Mouse (Mus musculus): Measurements from ENCODE around the gene 1810062G17Rik. TPM values are rescaled to one million over a fixed set of nuclear protein-coding genes. Genes with fewer than 3 reads are reported as not detected.
A peak's percentile ranks its signal among the peaks of the same experiment; 100 is the strongest.

The 1810062G17Rik gene
- total RNA-seq, 2 experiments from 2014 or later = 0.50 to 0.91 TPM

- no peak for DNase-seq
Measured at GRCm38 (mm10) chr3:36478776-36479175, 3.0 kb downstream of the 1810062G17Rik start.

GRCm38 (mm10) chr3:36480486-36480885 is 4.7 kb downstream of the 1810062G17Rik start:
- no peak for DNase-seq

- DNase-seq = peak; percentile 73
Measured at GRCm38 (mm10) chr3:36481776-36482193, 6.0 kb downstream of the 1810062G17Rik start.

DNA sequence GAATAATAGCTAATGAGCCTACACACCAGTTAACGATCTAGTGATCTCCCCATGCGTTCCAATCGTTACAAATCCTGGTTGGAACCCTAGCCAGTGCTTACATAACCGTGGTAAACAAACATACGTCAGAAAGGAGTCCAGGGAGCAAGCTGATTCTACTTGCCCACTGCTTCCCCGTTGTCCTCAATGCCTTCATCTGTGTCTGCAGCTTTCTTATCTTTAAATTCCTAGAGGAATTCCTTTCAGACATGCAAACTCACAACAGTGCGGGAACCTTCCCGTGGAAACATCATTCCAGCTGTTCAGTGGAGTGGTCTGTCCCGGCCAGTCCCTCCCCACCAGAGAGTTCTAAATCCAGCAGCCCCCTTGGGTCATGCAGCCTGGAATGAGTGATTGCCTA is 7.2 kb downstream of the 1810062G17Rik start:
- no peak for DNase-seq

DNA sequence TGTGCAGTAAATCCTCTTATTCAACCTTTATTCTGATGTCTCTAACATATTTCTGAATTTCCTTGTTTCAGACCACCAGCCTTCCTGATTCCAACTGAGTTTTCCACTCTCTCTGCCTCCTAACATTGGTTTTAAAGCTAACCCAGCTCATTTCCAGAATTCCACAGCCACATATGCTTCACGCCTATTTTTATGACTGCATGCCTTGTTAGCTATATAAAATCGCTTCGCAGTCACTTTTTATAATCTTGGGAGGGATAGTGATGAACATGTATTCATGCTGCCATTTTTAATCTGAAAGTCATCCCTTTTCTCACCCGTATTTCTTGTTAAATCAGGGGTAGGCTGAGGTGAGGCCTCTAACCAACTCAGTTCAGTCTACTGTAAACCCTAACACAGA is 8.6 kb downstream of the 1810062G17Rik start:
- no peak for DNase-seq

- no peak for DNase-seq
Measured at GRCm38 (mm10) chr3:36486176-36486575, 10.4 kb downstream of the 1810062G17Rik start.

DNA sequence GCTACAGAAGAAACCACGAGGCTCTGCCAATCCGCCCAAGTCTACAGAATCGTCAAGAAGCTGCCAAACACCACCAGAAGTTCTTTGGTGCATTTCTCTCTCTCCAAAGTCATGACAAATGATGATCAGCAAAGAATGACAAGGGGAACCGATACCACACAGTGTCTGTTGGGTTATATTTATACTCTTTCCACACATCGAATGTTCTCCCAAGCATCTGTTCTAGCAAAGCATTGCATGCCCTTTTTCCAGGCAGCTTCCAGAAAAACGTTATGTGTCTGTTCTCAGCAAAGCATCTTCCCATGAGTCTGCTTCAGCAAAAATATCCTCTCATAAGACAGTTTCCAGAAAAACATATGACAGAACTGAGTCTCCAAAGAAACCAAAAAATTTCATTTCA is 11.1 kb downstream of the 1810062G17Rik start:
- no peak for DNase-seq

- no peak for DNase-seq
Measured at GRCm38 (mm10) chr3:36488367-36488766, 12.6 kb downstream of the 1810062G17Rik start.

- no peak for DNase-seq
Measured at GRCm38 (mm10) chr3:36488899-36489589, 13.3 kb downstream of the 1810062G17Rik start.

GRCm38 (mm10) chr3:36489590-36489910 is 13.8 kb downstream of the 1810062G17Rik start:
- no peak for DNase-seq

GRCm38 (mm10) chr3:36491535-36491934 is 15.8 kb downstream of the 1810062G17Rik start:
- no peak for DNase-seq

- no peak for DNase-seq
Measured at GRCm38 (mm10) chr3:36492716-36493391, 17.1 kb downstream of the 1810062G17Rik start.

GRCm38 (mm10) chr3:36493641-36494283 is 18.0 kb downstream of the 1810062G17Rik start:
- DNase-seq = no peak

DNA sequence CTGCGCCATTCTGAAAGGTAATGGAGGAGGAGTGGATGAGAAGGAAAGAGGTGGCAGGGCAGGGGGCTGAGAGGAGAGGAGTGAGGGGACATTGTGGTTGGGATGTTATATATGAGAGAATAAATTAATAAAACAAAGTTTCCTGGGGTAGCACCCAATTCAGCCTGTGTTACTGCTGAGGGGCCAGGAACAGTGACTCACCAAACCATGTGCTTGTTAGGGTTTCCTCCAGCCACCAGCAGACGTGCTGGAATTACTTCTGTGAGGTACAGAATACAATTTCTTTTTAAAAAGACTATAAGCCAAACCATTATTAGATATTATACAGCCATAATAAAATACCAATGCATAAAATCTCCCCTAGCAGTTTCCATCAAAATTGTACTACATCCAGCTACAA is 18.9 kb downstream of the 1810062G17Rik start:
- no peak for DNase-seq

GRCm38 (mm10) chr3:36495436-36495835 is 19.7 kb downstream of the 1810062G17Rik start:
- peak; percentile 93 for DNase-seq

DNA sequence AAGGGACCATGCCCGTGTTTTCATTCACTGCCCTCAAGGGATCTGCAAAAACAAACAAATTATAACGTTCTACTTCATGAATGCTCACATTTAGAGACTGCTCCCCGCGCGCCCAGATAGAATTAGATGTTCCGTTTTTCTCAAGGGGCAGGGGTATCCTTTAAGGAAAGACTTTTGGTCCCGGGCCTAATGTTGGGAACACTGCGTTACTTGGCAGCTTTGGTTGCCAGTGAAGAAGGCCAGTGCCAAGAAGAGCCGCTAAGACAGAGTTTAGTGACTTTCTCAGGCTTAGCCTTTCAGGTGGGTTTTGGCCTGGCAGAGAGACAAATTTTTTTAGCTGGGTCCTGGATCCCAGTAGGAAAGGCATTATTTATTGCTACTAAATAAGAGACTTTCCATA is 20.5 kb downstream of the 1810062G17Rik start:
- no peak for DNase-seq

DNA sequence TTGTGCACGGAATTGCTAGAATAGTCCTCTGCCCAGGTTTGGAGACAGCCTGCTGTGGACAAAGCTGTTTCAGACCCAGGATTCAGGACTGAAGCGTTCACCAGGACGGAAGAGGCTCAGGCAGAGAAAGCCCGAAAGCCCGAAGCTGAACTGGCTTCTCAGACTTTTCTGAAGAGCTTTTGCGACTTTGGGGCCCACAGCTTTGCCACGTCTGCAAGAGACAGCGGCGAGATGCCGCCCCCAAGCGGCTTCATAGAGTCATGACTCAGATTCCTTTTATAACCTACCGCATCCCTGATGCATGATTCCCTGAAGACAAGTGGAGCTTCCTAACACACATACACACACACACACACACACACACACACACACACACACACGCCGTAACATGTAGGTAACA is 21.0 kb downstream of the 1810062G17Rik start:
- peak; percentile 82 for DNase-seq

DNA sequence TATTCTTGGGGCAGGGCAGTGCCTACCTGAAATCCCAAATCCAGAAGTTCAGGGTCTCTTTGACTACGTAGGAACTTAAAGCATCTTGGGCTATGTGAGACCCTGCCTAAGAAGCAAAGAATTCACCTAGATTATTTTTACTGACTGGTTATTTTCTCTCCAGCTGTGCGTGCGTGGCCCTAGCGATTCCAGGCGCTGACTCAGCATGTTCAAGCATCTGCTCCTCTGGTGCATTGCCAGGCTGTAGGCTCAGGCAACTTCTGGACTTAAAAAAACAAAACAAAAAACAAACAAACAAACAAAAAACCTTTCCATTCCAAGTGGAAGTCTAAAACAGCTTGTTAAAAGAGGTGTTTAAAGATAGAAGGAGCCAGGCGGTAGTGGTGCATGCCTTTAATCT is 22.5 kb downstream of the 1810062G17Rik start:
- no peak for DNase-seq

- no peak for DNase-seq
Measured at GRCm38 (mm10) chr3:36499418-36499817, 23.7 kb downstream of the 1810062G17Rik start.

- no peak for DNase-seq
Measured at GRCm38 (mm10) chr3:36500976-36501375, 25.2 kb downstream of the 1810062G17Rik start.

- no peak for DNase-seq
Measured at GRCm38 (mm10) chr3:36501546-36501945, 25.8 kb downstream of the 1810062G17Rik start.

- DNase-seq = no peak
Measured at GRCm38 (mm10) chr3:36505306-36505705, 29.6 kb downstream of the 1810062G17Rik start.

- no peak for DNase-seq
Measured at GRCm38 (mm10) chr3:36505809-36506735, 30.3 kb downstream of the 1810062G17Rik start.
